Mouse (Mus musculus) brain, embryonic 14.5 days (tissue): ENCODE results near the gene Pyroxd2.

Experiments
- CTCF ChIP-seq: fragments of 200-500 bp; IDR thresholded peaks from 2 replicates; pipeline ENCODE4 v1.5.1; 2012; ENCODE audit warnings: inconsistent platforms, mild to moderate bottlenecking, moderate library complexity, borderline replicate concordance; ENCODE audit not compliant: insufficient read depth, insufficient read length; ENCODE audit errors: extremely low read depth
- POLR2A ChIP-seq: fragments of 200-500 bp; IDR thresholded peaks from 2 replicates; pipeline ENCODE4 v1.6.1; 2012; ENCODE audit warnings: mild to moderate bottlenecking, inconsistent platforms, borderline replicate concordance; ENCODE audit not compliant: poor library complexity, insufficient read depth, insufficient read length, severe bottlenecking; ENCODE audit errors: extremely low read depth

GRCm38 (mm10) chr19:42794914-42795613 lies 42.5 kb upstream of the Pyroxd2 start:
- peak; percentile 94 for TF ChIP-seq CTCF
- TF ChIP-seq POLR2A: no peak
